Mouse (Mus musculus): ENCODE data around the gene Taf3. TPM values are rescaled to one million over a fixed set of nuclear protein-coding genes. Genes with fewer than 3 reads are reported as not detected.

Gene Taf3
- total RNA-seq, 2 experiments from 2014 or later, result 6.7 to 20.1 TPM

GRCm38 (mm10) chr2:9962871-9963270 is 85.5 kb downstream of the Taf3 start:
- ATAC-seq (replicated peaks; ENCODE audit: poor library complexity), result no peak

GRCm38 (mm10) chr2:9961708-9962107 is 86.7 kb downstream of the Taf3 start:
- peak; percentile 44 for ATAC-seq (replicated peaks; ENCODE audit: poor library complexity)

- ATAC-seq (replicated peaks; ENCODE audit: poor library complexity), result peak; percentile 44; the same call in 1 of the 2 replicates
Observed at GRCm38 (mm10) chr2:9958011-9958410, 90.4 kb downstream of the Taf3 start.

GRCm38 (mm10) chr2:9956546-9956945 is 91.8 kb downstream of the Taf3 start:
- no peak for ATAC-seq (replicated peaks; ENCODE audit: poor library complexity)

- no peak for ATAC-seq (replicated peaks; ENCODE audit: poor library complexity)
Observed at GRCm38 (mm10) chr2:9955576-9956535, 92.5 kb downstream of the Taf3 start.

- 0 out of 2 replicates have a peak, but pooled peaks have one; percentile 29 for ATAC-seq (replicated peaks; ENCODE audit: poor library complexity)
Observed at GRCm38 (mm10) chr2:9946739-9947138, 101.7 kb downstream of the Taf3 start.

GRCm38 (mm10) chr2:9945611-9946010 is 102.8 kb downstream of the Taf3 start:
- ATAC-seq (replicated peaks; ENCODE audit: poor library complexity), result no peak

- ATAC-seq (replicated peaks; ENCODE audit: poor library complexity), result no peak
Observed at GRCm38 (mm10) chr2:9943011-9943410, 105.4 kb downstream of the Taf3 start.

GRCm38 (mm10) chr2:9939250-9939649 is 109.1 kb downstream of the Taf3 start:
- no peak for ATAC-seq (replicated peaks; ENCODE audit: poor library complexity)

GRCm38 (mm10) chr2:9935965-9936364 is 112.4 kb downstream of the Taf3 start:
- ATAC-seq (replicated peaks; ENCODE audit: poor library complexity), result no peak

GRCm38 (mm10) chr2:9926905-9927283 is 121.5 kb downstream of the Taf3 start:
- no peak for ATAC-seq (replicated peaks; ENCODE audit: poor library complexity)

GRCm38 (mm10) chr2:9926194-9926904 is 122.0 kb downstream of the Taf3 start:
- ATAC-seq (replicated peaks; ENCODE audit: poor library complexity), result peak; percentile 60

- no peak for ATAC-seq (replicated peaks; ENCODE audit: poor library complexity)
Observed at GRCm38 (mm10) chr2:9918691-9919471, 129.5 kb downstream of the Taf3 start.

- no peak for ATAC-seq (replicated peaks; ENCODE audit: poor library complexity)
Observed at GRCm38 (mm10) chr2:9917602-9918001, 130.8 kb downstream of the Taf3 start.

GRCm38 (mm10) chr2:9905995-9906394 is 142.4 kb downstream of the Taf3 start:
- peak; percentile 68 for ATAC-seq (replicated peaks; ENCODE audit: poor library complexity)

- peak; percentile 30; the same call in 1 of the 2 replicates for ATAC-seq (replicated peaks; ENCODE audit: poor library complexity)
Observed at GRCm38 (mm10) chr2:9903854-9904560, 144.4 kb downstream of the Taf3 start.

GRCm38 (mm10) chr2:9897846-9898245 is 150.6 kb downstream of the Taf3 start:
- no peak for ATAC-seq (replicated peaks; ENCODE audit: poor library complexity)

- 0 out of 2 replicates have a peak, but pooled peaks have one; percentile 23 for ATAC-seq (replicated peaks; ENCODE audit: poor library complexity)
Observed at GRCm38 (mm10) chr2:9896097-9896770, 152.2 kb downstream of the Taf3 start.

- ATAC-seq (replicated peaks; ENCODE audit: poor library complexity), result no peak
Observed at GRCm38 (mm10) chr2:9894836-9895593, 153.4 kb downstream of the Taf3 start.
